Mouse (Mus musculus) ovary, adult 18-20 months (tissue): ENCODE data around the gene Cebpz.

Experiments used
- DNase-seq: peaks from one replicate; pipeline ENCODE4 v3.0.0; 2022; ENCODE audit warnings: low spot score, mixed read lengths

Cebpz gene

DNA sequence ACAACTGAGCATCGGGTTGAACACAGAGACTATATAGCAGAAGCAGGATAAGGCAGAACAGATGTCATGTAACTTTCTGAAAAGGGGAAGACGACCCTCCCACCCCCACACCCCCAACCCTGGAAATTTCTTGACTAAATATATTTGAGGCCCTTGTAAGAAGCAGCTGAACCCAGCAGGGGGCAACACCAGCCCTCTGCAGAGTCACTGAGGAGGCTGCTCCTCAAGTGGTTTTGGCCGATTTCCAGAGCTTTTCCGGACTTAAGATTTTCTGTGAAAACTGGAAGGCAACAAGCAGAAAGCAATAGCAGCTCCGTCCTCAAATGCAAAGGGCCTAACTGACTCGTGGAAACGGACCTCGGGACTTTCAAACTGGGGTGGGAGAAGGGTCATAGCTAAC is 41.5 kb downstream of the Cebpz start:
- DNase-seq = peak; percentile 36

DNA sequence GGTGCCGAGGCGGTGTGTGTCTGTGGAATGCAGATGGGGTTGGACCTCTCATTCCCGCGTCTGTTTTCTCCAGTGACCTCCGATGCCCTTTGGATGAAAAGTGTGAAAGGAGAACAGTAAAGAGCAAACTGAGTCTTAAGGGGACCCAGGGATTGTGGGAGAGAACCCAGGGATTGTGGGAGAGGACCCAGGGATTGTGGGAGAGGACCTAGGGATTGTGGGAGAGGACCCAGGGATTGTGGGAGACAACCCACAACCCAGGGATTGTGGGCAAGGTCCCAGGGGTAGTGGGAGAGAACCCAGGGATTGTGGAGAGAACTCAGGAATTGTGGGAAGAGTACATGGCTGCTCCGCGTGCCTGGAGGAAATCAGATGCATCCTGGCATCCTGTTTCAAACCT is 41.9 kb downstream of the Cebpz start:
- no peak for DNase-seq

DNA sequence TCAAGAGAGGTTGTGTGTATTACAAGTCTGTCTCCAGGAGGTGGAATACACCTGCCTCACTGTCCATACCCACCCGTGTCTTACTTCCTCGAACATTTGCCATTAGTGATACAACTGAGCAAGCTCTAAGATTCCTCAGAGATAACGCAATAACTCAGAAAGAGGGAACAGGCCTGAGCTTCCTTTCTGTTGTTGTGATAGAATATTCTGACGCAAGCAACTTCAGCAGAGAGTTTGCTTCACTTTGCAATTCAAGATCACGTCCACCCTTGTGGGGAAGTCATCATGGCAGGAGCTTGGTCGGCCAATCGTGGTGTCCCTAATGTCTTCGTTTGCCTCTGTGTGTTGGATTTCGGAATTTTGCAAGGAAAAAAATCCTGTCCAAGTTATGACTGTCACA is 45.8 kb downstream of the Cebpz start:
- DNase-seq = no peak

DNA sequence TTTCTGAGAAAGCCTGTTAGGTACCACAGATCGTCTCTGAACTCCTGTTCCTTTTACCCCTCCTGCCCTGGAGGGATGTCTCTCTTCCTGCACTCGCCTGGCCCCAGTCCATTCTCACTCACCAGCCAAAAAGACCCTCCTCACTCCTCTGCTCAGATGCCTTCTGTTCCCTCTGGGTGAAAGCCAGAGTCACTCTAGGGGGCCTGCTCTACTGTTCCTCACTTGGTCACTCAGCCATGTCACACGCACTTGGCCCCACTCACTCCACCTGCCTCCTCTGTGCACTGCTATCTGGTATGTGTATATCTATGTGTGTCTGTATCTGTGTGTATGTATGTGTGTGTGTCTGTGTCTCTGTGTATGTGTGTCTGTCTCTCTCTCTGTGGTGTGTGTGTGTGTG is 47.7 kb downstream of the Cebpz start:
- DNase-seq = no peak

DNA sequence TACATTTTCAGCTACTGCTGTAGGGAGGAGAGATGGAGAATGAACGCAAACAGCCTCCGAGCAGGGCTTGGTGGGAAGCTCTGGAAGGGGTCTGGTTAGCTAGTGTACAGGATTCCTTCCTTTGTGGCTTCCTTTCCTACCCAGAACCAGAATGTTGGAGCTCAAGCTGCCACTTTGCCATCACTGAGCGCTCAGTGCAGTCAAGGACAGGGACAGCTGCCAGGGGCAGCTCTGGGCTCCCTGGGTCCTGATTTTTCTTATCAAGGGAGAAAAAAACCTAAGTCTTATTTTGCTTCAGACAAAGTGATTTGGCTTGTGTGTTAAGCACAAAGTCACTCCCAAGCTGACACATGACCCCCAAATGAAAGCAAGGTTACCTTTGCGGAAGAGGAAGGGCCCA is 48.3 kb downstream of the Cebpz start:
- DNase-seq = no peak

DNA sequence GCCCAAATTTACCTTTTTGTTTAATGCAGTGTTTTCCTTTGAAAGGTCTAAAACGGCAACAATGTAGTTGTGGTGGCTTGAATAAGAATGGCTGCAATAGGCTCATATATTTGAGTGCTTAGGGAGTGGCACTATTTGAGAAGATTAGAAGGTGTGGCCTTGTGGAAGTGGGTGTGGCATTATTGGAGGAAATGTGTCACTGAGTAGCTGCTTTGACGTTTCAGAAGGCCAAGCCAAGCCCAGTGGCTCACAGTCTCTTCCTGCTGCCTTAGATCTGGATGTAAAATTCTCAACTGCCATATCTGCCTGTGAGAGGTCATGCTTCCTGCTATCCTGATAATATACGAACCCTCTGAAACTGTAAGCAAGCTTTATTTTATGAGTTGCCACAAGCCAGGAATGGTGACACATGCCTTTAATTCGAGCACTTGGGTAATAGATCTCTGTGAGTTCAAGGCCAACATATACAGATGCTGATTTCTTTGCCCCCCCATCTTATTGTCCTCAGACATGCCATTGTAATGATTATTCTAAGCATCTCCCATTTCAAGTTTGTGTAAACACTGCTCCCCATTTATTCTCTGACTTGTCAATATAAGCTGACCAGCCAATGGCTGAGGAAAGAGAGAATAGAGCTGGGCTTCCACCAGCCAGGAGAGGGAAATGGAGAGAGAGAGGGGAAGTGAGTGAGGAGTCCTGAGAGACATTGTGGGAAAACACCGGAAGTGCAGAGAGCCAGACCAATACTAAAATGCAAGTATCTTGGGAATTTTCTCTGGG is 51.4 kb downstream of the Cebpz start:
- DNase-seq = no peak

DNA sequence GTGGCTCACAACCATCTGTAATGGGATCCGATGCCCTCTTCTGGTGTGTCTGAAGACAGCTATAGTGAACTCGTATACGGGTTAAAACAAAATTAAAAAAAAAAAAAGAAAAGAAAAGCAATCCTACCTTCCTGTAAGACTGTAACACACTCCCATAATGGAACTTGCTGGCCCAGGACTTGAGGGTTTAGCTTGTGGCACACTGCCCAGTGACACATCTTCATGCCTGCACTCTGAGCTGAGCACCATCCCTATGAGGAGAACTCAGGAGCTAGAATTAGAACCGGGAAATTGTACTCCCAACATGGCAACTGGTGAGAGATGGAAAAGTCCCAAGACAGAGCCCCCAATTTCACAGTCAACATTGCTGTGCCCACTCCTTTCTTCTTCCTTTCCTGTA is 53.6 kb downstream of the Cebpz start:
- no peak for DNase-seq

DNA sequence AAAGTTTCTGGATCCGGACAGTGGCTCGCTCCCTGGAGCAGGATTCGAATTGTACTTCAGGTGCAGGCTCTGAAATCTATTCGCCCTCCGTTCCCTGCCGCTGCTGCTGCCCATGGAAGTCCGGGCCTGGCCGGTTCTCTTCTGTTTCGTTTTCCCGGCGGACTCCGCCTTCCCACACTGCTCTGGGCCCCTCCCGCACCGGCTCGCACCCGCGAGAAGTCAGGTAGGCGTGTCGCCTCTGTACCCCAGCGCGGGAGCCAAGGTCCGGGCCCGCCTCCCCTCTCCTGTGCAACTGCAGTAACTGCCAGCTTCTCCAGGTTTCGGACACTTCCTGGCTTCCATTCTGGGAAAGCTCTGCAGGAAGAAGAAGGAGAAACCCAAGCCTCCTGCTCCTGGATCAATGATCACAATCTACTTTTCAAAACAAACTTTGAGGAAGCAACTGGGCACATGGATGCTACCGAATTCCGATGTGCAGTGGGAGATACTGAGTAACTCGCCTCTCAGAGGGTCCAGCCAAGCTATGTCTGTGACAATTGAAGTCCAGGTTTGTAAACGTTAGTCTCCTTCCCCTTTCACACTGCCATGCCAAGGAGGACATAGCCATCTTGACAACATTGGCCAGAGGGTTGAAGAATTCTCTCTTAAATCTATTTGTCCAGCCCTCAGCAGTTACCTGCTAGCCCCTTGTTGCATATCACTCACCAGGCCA is 54.3 kb downstream of the Cebpz start, which contains the start of gene Eif2ak2:
Gene Eif2ak2 (minus strand): TSS at position 173 of the 712 bp plus-strand sequence.
- DNase-seq = peak; percentile 80

DNA sequence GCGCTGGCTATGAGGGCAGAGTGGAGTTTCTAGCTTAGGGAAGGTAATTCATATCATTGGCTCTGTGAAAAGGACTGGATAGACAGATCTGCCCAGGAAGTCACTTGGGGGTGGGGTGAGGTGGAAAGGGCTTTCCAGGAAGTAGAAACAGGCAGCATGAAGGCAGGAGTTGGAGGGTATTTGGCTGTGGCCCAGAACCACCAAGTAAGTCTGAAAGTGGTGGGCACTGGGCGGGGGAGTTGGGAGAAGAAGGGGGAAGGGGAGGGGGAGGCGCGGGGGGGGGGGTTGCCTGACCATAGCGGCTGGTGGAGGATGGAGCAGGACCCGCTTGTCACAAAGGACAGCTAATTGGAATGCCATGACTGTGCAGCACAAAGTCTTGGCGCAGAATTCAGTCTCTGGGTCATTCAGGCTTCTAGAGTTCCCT is 55.0 kb downstream of the Cebpz start:
- no peak for DNase-seq

DNA sequence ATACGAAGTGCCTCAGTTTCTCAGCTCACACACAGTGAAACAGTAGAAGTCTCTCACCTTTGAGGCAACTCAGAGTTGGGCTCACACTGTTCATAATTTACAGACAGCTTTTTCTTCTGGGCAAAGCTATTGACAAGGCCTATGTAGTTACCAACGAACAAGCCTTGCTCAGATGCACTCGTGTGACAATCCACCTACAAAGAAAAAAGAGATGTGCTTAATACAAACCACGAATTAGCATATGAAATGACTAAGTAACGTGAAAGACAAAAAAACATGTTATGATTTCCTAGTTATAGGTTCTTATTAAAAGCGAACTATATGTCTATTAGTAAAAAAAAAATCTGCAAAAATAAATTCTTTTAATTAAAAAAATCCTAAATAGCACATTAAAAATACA is 63.0 kb downstream of the Cebpz start:
- no peak for DNase-seq
